Mouse (Mus musculus): ENCODE measurements around the gene Pde4b. TPM values are rescaled to one million over a fixed set of nuclear protein-coding genes. Genes with fewer than 3 reads are reported as not detected.

Pde4b gene
- polyA plus RNA-seq, 1 experiment from 2014 or later: 25.7 TPM

GRCm38 (mm10) chr4:102579746-102580145, 492.4 kb downstream of the Pde4b start:
- ATAC-seq (ENCODE audit: insufficient read depth): no peak
- Histone ChIP-seq H3K4me2 (no peak overlapping the region), H3K4me3 (ENCODE audit: low read depth, low read length) (no peak overlapping the region), H3K27ac (ENCODE audit: low read depth) (no peak overlapping the region), H3K9ac (no peak overlapping the region), H3K9me3 (ENCODE audit: low read depth, low read length) (no peaks in the 10 kb centered on the region), H3K36me3 (ENCODE audit: insufficient read depth) (0 out of 2 replicates have a peak, but pooled peaks cover 3% of the 10 kb centered on the region), H3K4me1 (ENCODE audit: insufficient read depth) (peaks cover 10% of the 10 kb centered on the region; the same call in 1 of the 2 replicates), H3K27me3 (ENCODE audit: insufficient read depth, low read length) (no peaks in the 10 kb centered on the region)
- 34% methylated on average over 2 of the region's 2 CpGs for WGBS
- no peak for DNase-seq
- no peak for TF ChIP-seq CTCF (IDR thresholded peaks at IDR 0.05; ENCODE audit: low read depth)

GRCm38 (mm10) chr4:102582165-102582749, 494.9 kb downstream of the Pde4b start:
- H3K4me3 ChIP-seq (ENCODE audit: low read depth, low read length): no peak overlapping the region
- no peaks in the 10 kb centered on the region for H3K36me3 ChIP-seq (ENCODE audit: insufficient read depth)
- ATAC-seq (ENCODE audit: insufficient read depth) (no peak), DNase-seq (no peak)
- 82% methylated on average over 8 of the region's 8 CpGs for WGBS
- no peak overlapping the region for H3K9ac ChIP-seq
- H3K9me3 ChIP-seq (ENCODE audit: low read depth, low read length): no peaks in the 10 kb centered on the region
- H3K27me3 ChIP-seq (ENCODE audit: insufficient read depth, low read length): no peaks in the 10 kb centered on the region
- no peak for TF ChIP-seq CTCF (IDR thresholded peaks at IDR 0.05; ENCODE audit: low read depth)
- no peak overlapping the region for H3K27ac ChIP-seq (ENCODE audit: low read depth)
- H3K4me1 ChIP-seq (ENCODE audit: insufficient read depth): 0 out of 2 replicates have a peak, but pooled peaks cover 4% of the 10 kb centered on the region
- H3K4me2 ChIP-seq: no peak overlapping the region

- TF ChIP-seq CTCF (IDR thresholded peaks at IDR 0.05; ENCODE audit: low read depth): no peak
- ATAC-seq (ENCODE audit: insufficient read depth): no peak
- no peak for DNase-seq
- Histone ChIP-seq H3K27ac (ENCODE audit: low read depth) (no peak overlapping the region), H3K9ac (no peak overlapping the region), H3K9me3 (ENCODE audit: low read depth, low read length) (no peaks in the 10 kb centered on the region), H3K4me3 (ENCODE audit: low read depth, low read length) (no peak overlapping the region), H3K4me2 (no peak overlapping the region), H3K36me3 (ENCODE audit: insufficient read depth) (no peaks in the 10 kb centered on the region), H3K27me3 (ENCODE audit: insufficient read depth, low read length) (no peaks in the 10 kb centered on the region), H3K4me1 (ENCODE audit: insufficient read depth) (0 out of 2 replicates have a peak, but pooled peaks cover 4% of the 10 kb centered on the region)
- 76% methylated on average over 6 of the region's 6 CpGs for WGBS
Observed at GRCm38 (mm10) chr4:102582963-102583362, 495.6 kb downstream of the Pde4b start.

GRCm38 (mm10) chr4:102583469-102583868, 496.1 kb downstream of the Pde4b start:
- TF ChIP-seq CTCF (IDR thresholded peaks at IDR 0.05; ENCODE audit: low read depth): no peak
- H3K27me3 ChIP-seq (ENCODE audit: insufficient read depth, low read length): no peaks in the 10 kb centered on the region
- WGBS: 83% methylated on average over 3 of the region's 3 CpGs
- ATAC-seq (ENCODE audit: insufficient read depth) (no peak), DNase-seq (no peak)
- no peak overlapping the region for H3K4me2 ChIP-seq
- no peak overlapping the region for H3K4me3 ChIP-seq (ENCODE audit: low read depth, low read length)
- peaks cover 5% of the 10 kb centered on the region; the same call in 1 of the 2 replicates for H3K4me1 ChIP-seq (ENCODE audit: insufficient read depth)
- H3K9me3 ChIP-seq (ENCODE audit: low read depth, low read length): no peaks in the 10 kb centered on the region
- no peaks in the 10 kb centered on the region for H3K36me3 ChIP-seq (ENCODE audit: insufficient read depth)
- no peak overlapping the region for H3K27ac ChIP-seq (ENCODE audit: low read depth)
- H3K9ac ChIP-seq: no peak overlapping the region

- no peaks in the 10 kb centered on the region for H3K36me3 ChIP-seq (ENCODE audit: insufficient read depth)
- H3K27ac ChIP-seq (ENCODE audit: low read depth): no peak overlapping the region
- TF ChIP-seq CTCF (IDR thresholded peaks at IDR 0.05; ENCODE audit: low read depth): no peak
- no peak overlapping the region for H3K4me3 ChIP-seq (ENCODE audit: low read depth, low read length)
- no peaks in the 10 kb centered on the region for H3K9me3 ChIP-seq (ENCODE audit: low read depth, low read length)
- no peaks in the 10 kb centered on the region for H3K27me3 ChIP-seq (ENCODE audit: insufficient read depth, low read length)
- DNase-seq (no peak), ATAC-seq (ENCODE audit: insufficient read depth) (peak; percentile 67; the same call in 1 of the 2 replicates)
- H3K4me1 ChIP-seq (ENCODE audit: insufficient read depth): peaks cover 14% of the 10 kb centered on the region; the same call in 1 of the 2 replicates
- H3K9ac ChIP-seq: no peak overlapping the region
- 35% methylated on average over 6 of the region's 6 CpGs for WGBS
- no peak overlapping the region for H3K4me2 ChIP-seq
Observed at GRCm38 (mm10) chr4:102584601-102585265, 497.4 kb downstream of the Pde4b start.

GRCm38 (mm10) chr4:102585541-102585940, 498.2 kb downstream of the Pde4b start:
- H3K9ac ChIP-seq: no peak overlapping the region
- no peak for TF ChIP-seq CTCF (IDR thresholded peaks at IDR 0.05; ENCODE audit: low read depth)
- no peaks in the 10 kb centered on the region for H3K9me3 ChIP-seq (ENCODE audit: low read depth, low read length)
- H3K4me2 ChIP-seq: no peak overlapping the region
- no peak for ATAC-seq (ENCODE audit: insufficient read depth)
- peaks cover 14% of the 10 kb centered on the region; the same call in 1 of the 2 replicates for H3K4me1 ChIP-seq (ENCODE audit: insufficient read depth)
- H3K4me3 ChIP-seq (ENCODE audit: low read depth, low read length): no peak overlapping the region
- H3K27ac ChIP-seq (ENCODE audit: low read depth): no peak overlapping the region
- H3K27me3 ChIP-seq (ENCODE audit: insufficient read depth, low read length): no peaks in the 10 kb centered on the region
- no peaks in the 10 kb centered on the region for H3K36me3 ChIP-seq (ENCODE audit: insufficient read depth)
- WGBS: 65% methylated on average over 3 of the region's 4 CpGs
- no peak for DNase-seq

- TF ChIP-seq CTCF (IDR thresholded peaks at IDR 0.05; ENCODE audit: low read depth): no peak
- 80% methylated on average over 3 of the region's 3 CpGs for WGBS
- no peak overlapping the region for H3K4me2 ChIP-seq
- H3K4me3 ChIP-seq (ENCODE audit: low read depth, low read length): no peak overlapping the region
- H3K36me3 ChIP-seq (ENCODE audit: insufficient read depth): no peaks in the 10 kb centered on the region
- H3K27me3 ChIP-seq (ENCODE audit: insufficient read depth, low read length): no peaks in the 10 kb centered on the region
- no peak overlapping the region for H3K9ac ChIP-seq
- ATAC-seq (ENCODE audit: insufficient read depth) (no peak), DNase-seq (no peak)
- H3K9me3 ChIP-seq (ENCODE audit: low read depth, low read length): no peaks in the 10 kb centered on the region
- no peak overlapping the region for H3K27ac ChIP-seq (ENCODE audit: low read depth)
- H3K4me1 ChIP-seq (ENCODE audit: insufficient read depth): peaks cover 14% of the 10 kb centered on the region; the same call in 1 of the 2 replicates
Observed at GRCm38 (mm10) chr4:102586787-102587186, 499.4 kb downstream of the Pde4b start.

All from lung, embryonic 14.5 days (tissue).